Mouse (Mus musculus): ENCODE measurements around the gene Slc39a5.

DNA sequence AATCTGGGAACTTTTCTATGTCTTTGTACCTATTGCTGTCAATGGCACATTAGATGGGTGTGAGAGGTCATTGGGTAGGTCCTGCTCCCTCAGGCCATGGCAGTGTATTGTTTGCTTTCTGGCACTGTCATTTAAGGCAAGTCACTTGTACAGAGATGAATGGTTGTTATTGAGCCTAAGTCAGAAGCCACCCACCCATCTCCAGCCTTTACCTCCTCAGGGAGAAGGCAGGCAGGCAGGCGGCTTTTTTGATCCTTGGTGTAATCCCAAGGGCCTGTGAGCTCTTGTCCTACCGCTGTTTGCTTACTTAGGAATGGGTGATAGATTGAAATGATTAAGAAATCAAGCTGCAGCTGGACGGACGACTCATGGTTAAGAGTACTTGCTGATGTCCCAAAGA lies 28.4 kb upstream of the Slc39a5 start:
- TF ChIP-seq POLR2A (IDR thresholded peaks at IDR 0.05; ENCODE audit: low read depth, low read length) = no peak
- TF ChIP-seq CTCF (IDR thresholded peaks at IDR 0.05; ENCODE audit: extremely low read depth, insufficient read length, insufficient replicate concordance, low read depth, low read length) = no peak
